Mouse (Mus musculus): ENCODE results near the gene Vmn2r1.

The Vmn2r1 gene

DNA sequence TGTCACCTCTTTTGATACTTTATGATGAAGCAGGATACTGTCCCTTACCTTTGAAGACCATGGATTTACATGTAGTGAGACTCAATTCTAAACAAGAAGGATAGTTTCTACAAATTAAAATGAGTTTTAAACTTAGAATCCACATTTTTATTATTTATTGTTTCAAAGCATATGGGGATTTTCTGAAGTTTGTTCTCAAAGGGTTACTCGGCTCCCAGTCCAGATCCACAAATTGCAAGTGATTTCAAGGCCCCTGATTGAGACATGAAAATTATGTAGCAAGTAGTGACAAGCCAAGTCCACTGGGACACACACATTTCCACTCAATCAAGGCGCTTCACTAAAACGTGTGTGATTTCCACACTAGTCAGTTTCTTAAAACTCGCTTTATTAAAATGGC lies at the start of gene Vmn2r1:
TSS of gene Vmn2r1 (plus strand) at position 301 of the 400 bp plus-strand sequence.
- DNase-seq: no peak

DNA sequence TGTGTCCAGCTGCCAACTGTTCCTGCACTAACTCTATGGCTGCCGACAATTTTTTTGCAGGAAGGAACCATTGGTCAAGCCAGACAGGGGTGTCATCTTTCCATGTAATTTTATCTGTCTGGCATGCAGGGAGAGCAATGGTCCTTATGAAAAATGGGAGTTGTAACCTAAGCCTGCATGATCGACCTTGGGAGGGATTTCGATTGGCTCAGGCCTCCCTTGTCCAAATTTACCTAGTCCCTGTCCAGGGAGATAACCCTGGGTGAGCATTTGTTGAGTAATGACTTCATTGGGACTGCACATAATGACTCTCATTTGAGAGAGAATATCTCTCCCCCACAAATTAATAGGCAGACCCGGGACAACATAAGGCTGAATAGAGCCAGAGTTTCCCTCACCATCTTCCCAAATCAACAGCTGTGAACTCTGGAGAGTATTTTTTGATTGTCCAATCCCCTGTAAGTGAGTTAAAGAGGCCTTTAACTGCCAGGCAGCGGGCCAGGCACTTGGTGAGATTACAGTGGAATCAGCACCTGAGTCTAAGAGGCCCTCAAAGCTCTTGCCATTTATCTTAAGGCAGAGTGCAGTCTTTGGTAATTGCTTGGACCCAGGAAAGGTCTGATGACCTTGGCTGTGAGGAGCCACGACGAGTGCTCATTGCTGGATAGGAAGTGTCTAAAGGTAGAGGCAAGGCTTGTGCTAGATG lies 43.1 kb upstream of the Vmn2r1 start:
- DNase-seq: peak; percentile 68

DNA sequence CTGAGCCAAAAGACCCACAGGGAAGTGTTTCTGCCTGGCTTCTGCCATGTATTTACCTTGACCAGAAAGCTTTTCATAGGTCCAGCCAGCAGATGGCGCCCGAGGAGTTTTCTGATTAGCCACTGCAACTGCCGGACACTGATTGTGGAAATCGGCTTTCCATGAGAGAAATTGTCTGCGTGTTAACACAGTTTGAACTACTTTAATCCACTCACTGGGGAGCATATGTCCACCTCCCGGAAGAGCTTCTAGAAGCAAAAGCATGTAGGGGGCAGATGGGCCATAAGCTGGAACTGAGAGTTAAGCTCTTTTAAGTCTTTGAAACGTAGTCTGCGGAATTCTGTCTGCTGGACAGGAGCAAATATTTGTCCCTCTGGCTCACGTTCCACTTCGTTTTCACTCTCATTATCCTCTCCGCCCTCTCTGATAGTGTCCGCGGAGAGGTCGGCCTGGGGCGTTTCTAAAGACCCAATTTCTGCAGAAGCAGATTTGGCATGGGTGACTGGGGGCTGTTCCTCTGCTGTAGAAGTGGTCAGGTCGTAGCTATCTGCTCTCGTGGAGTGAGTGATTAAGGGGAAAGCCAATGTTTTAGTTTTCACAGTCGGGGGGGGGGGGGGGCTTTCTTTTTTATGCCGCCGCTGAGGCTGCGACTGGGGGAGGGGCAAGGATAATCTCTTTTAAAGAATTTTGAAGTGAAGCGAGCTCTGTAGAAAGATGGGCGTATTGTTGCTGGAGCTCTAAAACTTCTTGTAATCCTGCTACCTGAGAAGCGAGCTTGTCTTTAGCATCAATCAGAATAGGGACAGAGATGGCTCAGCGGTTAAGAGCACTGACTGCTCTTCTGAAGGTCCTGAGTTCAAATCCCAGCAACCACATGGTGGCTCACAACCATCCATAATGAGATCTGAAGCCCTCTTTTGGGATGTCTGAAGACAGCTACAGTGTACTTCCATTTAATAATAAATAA lies 41.2 kb upstream of the Vmn2r1 start:
- peak; percentile 91 for DNase-seq

DNA sequence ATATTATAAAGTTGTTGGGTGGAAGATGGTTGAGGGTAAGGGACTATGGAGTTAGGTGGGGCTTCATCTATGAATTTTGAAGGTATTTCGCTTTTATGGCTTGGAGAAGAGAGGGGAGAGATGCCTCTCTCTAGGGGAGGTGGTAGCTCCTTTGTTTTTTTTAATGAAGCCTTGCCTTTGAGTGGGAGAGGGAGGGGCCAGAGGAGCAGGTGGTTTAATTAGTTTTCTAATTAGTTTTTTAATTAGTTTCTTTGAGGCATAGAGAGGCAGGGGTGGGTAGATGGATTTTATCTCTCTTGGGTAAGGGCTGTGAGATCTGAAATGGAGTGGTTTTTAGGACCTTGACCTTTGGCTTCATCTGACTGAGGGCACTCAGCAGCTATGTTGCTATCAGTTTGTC lies 31.4 kb downstream of the Vmn2r1 start:
- no peak for DNase-seq

DNA sequence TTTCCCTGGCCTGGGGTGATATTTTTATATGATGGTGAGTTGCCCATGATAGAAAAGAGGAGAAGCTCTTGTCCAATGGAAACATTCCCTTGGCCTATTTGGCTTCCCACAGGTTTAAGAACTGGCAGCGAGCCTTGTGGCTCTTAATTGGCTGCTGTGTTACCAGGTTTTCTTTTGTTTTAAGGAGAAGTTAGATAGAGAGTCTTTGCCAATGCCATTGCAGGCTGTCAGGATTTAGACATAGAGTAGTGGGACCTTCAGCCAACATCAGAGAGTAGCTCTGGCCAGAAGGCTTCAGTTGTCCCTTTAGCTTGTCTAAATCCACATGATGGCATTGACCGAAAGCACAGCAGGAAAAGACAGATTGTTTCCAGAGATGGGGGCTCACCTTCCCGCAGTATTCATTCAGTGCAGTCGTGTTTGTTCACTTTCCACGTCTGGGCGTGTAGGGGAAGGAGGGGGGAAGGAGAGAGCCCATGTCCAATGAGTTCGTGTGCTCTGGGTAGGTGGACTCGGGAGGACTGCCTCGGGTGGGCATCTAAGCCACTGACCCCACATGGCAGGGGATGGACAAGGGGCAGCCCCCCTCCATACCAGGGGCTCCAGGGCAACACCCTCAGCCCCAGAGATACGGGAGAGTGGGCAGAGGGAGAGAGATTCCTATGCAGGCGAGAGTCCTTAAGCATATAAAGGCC lies 32.2 kb downstream of the Vmn2r1 start:
- DNase-seq: no peak

DNA sequence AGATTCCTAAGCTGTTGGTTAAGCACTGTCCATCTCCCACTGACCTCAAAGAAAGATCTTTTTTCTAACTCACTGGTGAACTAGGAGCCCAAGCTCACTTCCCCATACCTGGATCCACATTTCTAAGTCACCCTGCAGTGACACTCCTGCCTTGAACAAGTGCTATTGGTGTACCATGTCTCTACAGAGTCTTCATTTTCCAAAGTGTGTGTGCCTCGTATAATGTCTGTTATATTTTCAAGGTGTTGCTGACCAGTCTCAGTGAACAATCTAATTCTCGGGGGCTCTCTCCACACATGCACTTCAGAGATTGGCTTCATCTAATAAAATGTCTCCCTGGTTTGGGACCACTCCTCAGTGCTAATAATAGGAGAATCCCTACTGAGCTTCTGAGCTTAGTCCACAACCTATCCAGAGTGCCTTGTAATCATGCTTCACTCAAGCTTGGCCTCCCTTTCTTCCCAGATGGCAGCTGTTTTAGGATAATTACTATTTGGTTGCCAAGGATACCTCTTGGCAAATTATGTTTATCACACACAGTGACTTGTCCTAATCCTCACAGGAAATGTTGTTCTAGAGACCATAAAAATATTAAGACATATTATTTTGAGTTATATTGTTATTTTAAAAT lies 60.6 kb downstream of the Vmn2r1 start, which contains the start of gene Vmn2r2:
TSS of gene Vmn2r2 (minus strand) at position 51 of the 631 bp plus-strand sequence.
- DNase-seq: no peak

All from lung, postnatal 36 days (tissue).